Mouse (Mus musculus) layer of hippocampus, adult 18-20 months (tissue): ENCODE data around the gene Olfm1. TPM values are rescaled to one million over a fixed set of nuclear protein-coding genes. Genes with fewer than 3 reads are reported as not detected.

Experiments used
- total RNA-seq, 2 experiments: library from RNA; stranded (reverse); gene quantifications; 2 replicates each; pipeline ENCODE4 v1.2.3; 2021

Olfm1 gene
- total RNA-seq, 2 experiments from 2014 or later, result 1,731 to 1,771 TPM

Other genes starting within 250 kb of the Olfm1 start
- not detected for gene Fcnb, start 108.1 kb upstream of the Olfm1 start, total RNA-seq